Mouse (Mus musculus): ENCODE results near the gene Slc5a2.

The Slc5a2 gene

GRCm38 (mm10) chr7:128265411-128265810, at the start of gene Slc5a2:
Gene Slc5a2, plus strand, starts transcription at chr7:128265657.
- DNase-seq: no peak

GRCm38 (mm10) chr7:128219952-128220351, 45.5 kb upstream of the Slc5a2 start:
- DNase-seq: no peak

- DNase-seq: no peak
Observed at GRCm38 (mm10) chr7:128220936-128221335, 44.5 kb upstream of the Slc5a2 start.

GRCm38 (mm10) chr7:128231741-128232140, 33.7 kb upstream of the Slc5a2 start:
- DNase-seq: no peak

GRCm38 (mm10) chr7:128234796-128235195, 30.7 kb upstream of the Slc5a2 start:
- no peak for DNase-seq

- DNase-seq: no peak
Observed at GRCm38 (mm10) chr7:128235481-128235880, 30.0 kb upstream of the Slc5a2 start.

GRCm38 (mm10) chr7:128236426-128236825, 29.0 kb upstream of the Slc5a2 start:
- DNase-seq: no peak

- DNase-seq: peak; percentile 69 to 81
Observed at GRCm38 (mm10) chr7:128236856-128237592, 28.4 kb upstream of the Slc5a2 start, which contains the start of gene Armc5. Gene Armc5, plus strand, starts transcription at chr7:128237342.

- DNase-seq: no peak
Observed at GRCm38 (mm10) chr7:128237593-128237926, 27.9 kb upstream of the Slc5a2 start.

GRCm38 (mm10) chr7:128237927-128238778, 27.3 kb upstream of the Slc5a2 start, which contains the start of gene 9130023H24Rik:
Gene 9130023H24Rik, minus strand, starts transcription at chr7:128238031.
- DNase-seq: peak; percentile 100

- DNase-seq: peak in 1 of 2 experiments; percentile 32
Observed at GRCm38 (mm10) chr7:128238991-128239390, 26.5 kb upstream of the Slc5a2 start.

GRCm38 (mm10) chr7:128240131-128240784, 25.2 kb upstream of the Slc5a2 start:
- DNase-seq: no peak

- DNase-seq: no peak
Observed at GRCm38 (mm10) chr7:128242331-128242730, 23.1 kb upstream of the Slc5a2 start.

GRCm38 (mm10) chr7:128243921-128244320, 21.5 kb upstream of the Slc5a2 start:
- no peak for DNase-seq

- DNase-seq: no peak
Observed at GRCm38 (mm10) chr7:128244410-128245025, 20.9 kb upstream of the Slc5a2 start.

- no peak for DNase-seq
Observed at GRCm38 (mm10) chr7:128245547-128245946, 19.9 kb upstream of the Slc5a2 start.

GRCm38 (mm10) chr7:128246496-128247391, 18.7 kb upstream of the Slc5a2 start, which contains the start of gene Tgfb1i1:
Gene Tgfb1i1, plus strand, starts transcription at chr7:128246812.
- DNase-seq: no peak

GRCm38 (mm10) chr7:128247443-128247842, 18.0 kb upstream of the Slc5a2 start:
- peak; percentile 42 to 72 for DNase-seq

- no peak for DNase-seq
Observed at GRCm38 (mm10) chr7:128248081-128249042, 17.1 kb upstream of the Slc5a2 start.

- DNase-seq: no peak
Observed at GRCm38 (mm10) chr7:128249998-128250397, 15.5 kb upstream of the Slc5a2 start.

All from spleen, adult 18-20 months (tissue).